Mouse (Mus musculus) spleen, postnatal 10 days (tissue): Measurements from ENCODE around the gene Polr3h.
A peak's percentile ranks its signal among the peaks of the same experiment; 100 is the strongest.

Source experiments
- DNase-seq, 2 experiments: peaks; one replicate each; pipeline ENCODE4 v3.0.0; 2021 to 2022; ENCODE audit warnings: low spot score in 2 of 2

Polr3h gene

DNA sequence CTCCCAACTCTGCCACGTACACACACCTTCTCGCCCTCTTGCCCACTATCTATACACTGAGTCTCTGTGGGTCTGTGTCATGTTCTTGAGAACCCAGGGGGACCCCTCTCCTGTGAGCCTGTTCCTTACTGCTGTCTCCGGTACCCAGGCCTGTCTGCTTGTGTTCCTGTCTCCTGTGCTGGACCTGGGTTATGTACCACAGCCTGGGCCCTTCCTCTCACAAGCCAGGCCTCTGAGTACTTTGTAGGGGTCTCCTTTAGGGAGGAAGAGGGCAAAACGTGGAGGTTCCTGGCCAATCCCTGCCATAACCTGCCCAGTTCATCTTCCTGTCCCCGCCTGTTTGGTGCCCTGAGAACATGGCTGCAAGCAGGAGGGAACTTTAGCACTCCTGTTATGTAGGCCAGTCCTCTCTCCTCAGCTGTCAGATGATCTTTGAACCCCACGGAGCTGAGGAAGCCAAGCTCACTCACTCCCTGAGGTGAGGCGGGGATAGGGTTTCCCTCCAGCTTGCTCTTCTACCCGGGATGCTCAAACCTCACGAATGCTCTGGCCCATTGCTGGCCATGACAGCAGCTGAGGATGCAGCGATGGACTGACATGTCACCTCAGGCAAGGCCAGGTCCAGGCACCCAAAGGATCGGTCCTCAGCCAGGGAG lies 23.6 kb upstream of the Polr3h start:
- DNase-seq: no peak

DNA sequence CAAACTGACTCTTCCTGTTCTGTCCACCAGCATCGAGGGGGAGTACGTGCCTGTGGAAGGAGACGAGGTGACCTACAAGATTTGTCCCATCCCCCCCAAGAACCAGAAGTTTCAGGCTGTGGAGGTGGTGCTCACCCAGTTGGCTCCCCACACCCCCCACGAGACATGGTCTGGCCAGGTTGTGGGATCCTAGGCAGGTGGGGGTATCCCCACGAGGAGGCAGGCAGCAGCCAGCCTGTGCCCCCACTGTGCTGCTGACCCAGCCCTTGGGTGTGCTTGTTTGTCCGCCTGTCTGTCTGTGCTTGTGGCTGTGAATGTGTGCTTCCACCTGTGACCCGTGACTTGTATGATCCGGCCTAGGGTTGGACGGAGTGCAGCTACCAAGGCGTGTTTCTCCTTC lies 23.0 kb upstream of the Polr3h start:
- no peak for DNase-seq

DNA sequence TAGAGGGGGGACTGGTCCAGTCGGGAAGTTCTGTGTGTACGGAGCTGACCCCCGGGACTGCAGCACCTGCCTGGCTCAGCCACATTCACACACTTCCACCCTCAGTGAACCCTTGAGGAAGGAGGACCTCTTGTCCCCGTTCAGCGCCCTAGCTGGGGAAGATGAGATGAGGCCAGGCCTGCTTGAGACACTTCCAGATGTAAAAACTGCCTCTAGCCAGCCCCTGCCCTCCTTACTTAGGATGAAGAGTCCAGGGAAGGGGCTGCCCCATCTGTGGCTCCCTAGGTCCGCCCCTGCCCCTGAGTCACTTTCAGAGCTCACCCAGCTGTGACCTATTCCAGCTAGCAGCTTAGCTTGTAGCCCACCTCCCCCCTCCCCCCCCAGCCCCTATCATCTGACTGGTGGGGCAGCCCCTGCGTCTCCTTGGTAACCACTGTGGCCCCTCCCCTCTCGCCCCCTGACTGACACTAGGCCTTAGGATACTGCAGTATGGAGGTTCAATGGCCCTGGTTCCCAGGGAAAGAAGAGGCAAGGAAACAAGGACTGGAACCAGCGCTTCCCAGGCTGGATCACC lies 17.2 kb upstream of the Polr3h start:
- DNase-seq: no peak

DNA sequence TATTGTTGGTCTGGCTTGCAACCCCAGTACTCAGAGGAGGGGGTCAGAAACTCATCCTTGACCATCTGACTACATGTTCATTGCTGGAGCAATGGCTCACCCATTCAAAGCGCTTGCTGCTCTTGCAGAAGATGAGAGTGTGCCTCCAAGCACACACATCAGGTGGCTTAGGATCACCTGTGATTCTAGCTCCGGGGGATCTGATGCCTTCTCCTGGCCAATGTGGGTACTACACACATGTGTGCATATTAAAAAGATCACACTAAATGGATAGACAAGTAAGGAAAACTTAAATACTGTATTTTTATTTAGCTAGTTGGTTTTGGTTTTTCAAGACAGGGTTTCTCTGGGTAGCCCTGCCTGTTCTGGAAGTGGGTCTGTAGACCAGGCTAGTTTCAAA lies 15.0 kb upstream of the Polr3h start:
- no peak for DNase-seq

DNA sequence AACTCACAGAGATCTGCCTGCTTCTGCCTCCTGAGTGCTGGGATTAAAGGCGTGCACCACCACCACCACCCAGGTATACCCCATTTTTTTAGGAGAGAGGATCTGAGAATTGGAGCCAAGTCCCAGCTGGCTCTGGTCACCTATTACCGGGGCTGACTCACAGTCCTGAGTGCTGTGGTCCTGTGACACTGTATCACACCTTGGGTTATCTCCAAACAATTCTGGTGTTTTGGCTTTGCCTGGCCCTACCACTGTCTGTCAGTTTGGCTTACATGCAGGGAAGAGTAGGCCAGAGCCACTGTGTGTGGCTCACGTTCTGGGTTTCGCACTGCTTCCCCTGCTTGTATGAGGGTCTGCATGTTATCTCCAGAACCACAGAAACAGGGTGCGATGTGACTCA lies 14.2 kb upstream of the Polr3h start:
- DNase-seq: no peak

GRCm38 (mm10) chr15:81939774-81940173 lies 13.7 kb upstream of the Polr3h start:
- DNase-seq: no peak

- DNase-seq: no peak
Observed at GRCm38 (mm10) chr15:81939157-81939715, 13.2 kb upstream of the Polr3h start.

DNA sequence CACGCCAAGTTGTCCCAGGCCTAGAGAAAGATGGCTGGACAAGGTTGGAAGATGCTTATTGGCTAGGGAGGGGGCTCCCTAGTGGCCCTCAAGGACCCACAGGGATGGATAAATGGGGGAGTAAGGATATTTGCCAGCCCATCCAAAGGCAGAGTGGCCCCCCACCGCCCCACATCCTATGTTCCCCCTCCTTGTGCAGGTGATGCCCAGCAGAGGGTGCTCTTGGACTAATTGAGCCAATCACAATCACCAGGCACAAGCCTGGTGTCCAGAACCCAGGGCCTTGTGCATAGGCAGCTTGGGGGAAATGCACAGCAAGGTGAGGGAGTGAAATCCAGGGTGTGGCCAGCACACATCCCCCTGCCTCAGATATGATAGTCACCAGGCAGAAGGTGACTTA lies 12.2 kb upstream of the Polr3h start:
- peak in 1 of 2 experiments; percentile 68 for DNase-seq

GRCm38 (mm10) chr15:81937098-81937972 lies 11.3 kb upstream of the Polr3h start:
- DNase-seq: no peak

- DNase-seq: no peak
Observed at GRCm38 (mm10) chr15:81936679-81937078, 10.6 kb upstream of the Polr3h start, which contains the start of gene Csdc2. Csdc2 (plus strand) TSS chr15:81936759.

- DNase-seq: no peak
Observed at GRCm38 (mm10) chr15:81935869-81936637, 10.0 kb upstream of the Polr3h start.

DNA sequence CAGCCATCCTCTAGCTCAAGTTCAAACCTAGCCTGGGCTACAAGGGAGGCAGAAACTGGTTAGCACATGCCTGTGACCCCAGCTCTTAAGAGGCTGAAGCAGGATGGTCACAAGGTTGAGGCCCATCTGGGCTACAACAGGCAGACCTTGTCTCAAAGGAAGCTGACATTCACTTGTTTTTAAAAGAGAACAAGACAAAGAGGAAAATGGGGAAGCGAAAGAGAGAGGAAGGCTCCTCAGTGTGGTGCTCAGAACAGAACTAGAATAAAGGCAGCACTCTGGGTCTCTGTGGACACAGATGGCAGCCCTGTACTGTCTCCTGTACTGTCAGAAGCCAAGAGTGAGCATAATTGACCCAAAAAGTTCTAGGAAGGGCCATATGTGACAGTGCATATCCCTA lies 7.9 kb upstream of the Polr3h start:
- DNase-seq: no peak

- DNase-seq: peak in 1 of 2 experiments; percentile 60
Observed at GRCm38 (mm10) chr15:81932951-81933470, 7.0 kb upstream of the Polr3h start.

DNA sequence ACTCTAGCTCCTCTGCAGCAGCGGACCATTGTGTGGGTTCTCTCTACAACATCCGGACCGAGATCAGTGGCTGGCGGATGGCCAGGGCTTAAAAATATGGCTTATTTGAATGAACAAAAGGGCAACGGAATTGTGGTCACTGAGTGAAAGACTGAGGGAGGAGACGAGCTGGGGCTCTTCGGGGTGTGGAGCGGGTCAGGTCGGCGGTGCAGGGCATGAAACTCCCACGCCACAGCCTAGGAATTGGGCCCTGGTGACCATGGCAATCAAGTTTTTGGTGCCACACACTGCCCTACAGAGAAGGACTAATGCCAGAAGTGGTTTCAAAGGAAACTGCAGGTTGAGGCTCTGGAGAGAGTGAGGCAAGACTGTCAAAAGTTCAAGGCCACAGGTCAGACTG lies 2.2 kb upstream of the Polr3h start:
- DNase-seq: peak in 1 of 2 experiments; percentile 61

- no peak for DNase-seq
Observed at GRCm38 (mm10) chr15:81927741-81928140, 1.7 kb upstream of the Polr3h start.

DNA sequence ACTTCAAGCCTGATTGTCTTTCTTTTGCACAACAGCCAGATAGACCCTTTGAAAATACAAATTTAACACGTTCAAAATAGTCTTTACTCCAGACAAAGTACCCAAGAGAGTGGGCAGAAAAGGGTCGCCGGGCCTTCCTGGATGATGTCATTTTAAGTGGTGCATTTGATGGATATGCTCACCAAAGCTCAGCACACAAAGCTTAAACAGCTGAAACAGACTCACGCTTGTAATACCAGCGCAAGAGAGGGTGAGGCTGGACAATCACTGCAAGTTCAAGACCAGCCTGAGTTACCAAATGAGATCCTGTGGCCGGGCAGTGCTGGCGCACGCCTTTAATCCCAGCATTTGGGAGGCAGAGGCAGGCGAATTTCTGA lies 394 bp upstream of the Polr3h start:
- no peak for DNase-seq

DNA sequence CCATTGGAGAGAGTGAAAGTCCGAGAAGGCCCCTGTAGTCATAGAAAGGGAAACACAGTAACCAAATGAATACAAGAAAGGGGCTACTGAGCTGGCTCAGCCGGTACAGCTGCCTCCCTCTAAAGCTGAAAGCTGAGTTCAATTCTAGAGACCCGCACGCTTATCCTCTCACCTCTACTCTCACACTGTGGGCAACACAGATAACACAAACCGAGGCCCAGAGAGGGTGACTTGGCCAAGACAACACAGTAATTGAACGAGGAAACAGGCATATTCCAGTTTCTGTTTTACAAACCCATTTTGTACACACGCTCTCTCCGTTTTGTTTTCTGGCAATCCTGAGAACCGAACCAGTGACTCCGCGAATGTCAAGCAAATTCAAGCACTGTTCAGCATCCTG lies 1.1 kb downstream of the Polr3h start:
- no peak for DNase-seq

DNA sequence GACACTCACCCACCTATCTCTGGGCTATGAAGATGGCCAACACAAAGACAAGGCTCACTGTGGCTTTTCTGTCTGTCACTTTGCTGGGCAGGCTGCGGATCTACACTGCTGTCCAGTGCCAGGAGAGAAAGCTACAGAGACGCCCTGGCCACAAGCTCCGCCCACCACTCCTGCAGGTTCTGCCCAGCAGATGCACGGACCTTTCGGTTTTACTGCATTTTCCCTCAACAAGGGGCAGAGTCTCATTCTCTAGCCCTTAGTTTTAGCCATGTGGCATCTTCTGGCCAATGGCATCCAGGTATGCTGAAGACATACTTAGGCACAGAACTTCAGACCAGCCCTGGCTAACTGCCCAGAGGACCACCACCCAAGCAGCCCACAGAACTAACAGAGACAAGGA lies 4.8 kb downstream of the Polr3h start:
- DNase-seq: no peak

DNA sequence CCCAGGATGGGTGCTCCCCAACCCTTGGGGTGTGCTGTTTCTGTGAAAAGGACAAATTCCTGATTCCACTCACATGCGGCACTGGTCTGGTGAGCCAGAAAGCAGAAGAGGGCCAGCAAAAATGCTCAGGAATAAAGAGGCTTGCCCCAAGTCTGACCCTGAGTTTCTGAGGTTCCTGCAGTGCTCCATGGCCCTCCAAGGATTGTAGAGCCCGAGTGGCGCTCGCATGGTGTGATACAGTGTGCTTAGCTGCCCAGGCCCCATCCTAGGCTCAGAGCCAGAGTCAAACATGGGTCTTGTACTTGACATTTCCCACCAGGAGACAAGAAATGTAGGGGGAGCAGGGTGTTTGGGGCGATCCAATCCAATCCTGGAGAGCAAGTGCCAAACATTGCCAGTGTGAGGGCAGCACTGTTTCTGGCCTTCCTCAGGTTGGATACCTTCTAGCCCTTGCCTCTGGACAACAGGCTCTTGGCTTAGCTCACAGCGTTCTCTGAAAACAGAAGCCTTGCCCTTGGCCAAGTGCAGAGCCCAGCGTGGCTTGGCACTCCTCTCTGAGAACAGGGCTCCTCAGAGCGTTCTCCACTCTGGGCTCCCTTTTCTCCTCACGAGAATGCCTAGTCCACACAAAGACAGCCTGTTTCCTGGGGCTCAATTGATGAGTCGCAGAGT lies 5.4 kb downstream of the Polr3h start:
- no peak for DNase-seq

DNA sequence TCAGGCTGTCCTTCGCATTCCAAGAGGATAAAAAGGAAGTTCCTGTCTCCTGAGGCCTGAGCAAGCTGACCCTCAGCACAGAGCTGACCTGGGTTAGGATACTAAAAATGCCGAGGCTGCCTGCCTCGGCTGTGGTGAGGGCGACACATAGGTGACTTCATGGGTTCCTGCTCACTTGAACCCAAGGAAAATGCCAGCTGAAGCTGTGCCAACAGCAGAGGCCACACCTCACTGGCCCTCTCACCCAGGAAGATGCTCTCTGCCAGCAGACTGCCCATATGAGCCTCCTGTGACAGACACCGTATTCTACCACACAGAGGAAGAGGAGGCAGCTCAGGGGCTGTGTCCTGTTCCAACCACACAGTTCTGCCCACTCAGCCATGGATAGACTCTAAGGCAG lies 7.0 kb downstream of the Polr3h start:
- no peak for DNase-seq
